In genomic region chr7:71867090-71867489, GRCm38 (mm10) we compare ENCODE assay signal across 9 mouse cellular contexts.
DNase-seq lines count a peak whose midpoint lies in the region; ATAC-seq lines count a peak whose summit lies in the region.
"Had no signal": no experiment of that assay in that cellular context is flagged by ENCODE, and none has a peak within 500 bp of the region (broad histone marks: within the 10 kb centered on the region; RNA-seq: fewer than 3 reads in every experiment).

No protein-coding gene starts in this region.

- H3K27ac ChIP-seq in liver, embryonic 11.5 days (ENCODE audit: low read depth, low read length), result no peak overlapping the region
- H3K27ac ChIP-seq in forebrain, embryonic 10.5 days, result no peak overlapping the region
- H3K27ac ChIP-seq in limb, embryonic 11.5 days (replicated peaks; ENCODE audit: low read depth, low read length), result no peak overlapping the region
- H3K27ac ChIP-seq: embryonic facial prominence, embryonic 13.5 days had no signal

- DNase-seq in liver, result peak; percentile 18
- no peak for DNase-seq in liver, embryonic 11.5 days (ENCODE audit: low spot score)
- DNase-seq in adrenal gland, postnatal 36 days, result peak; percentile 56 to 63
- peak; percentile 29 for DNase-seq in forebrain, embryonic 10.5 days (ENCODE audit: extremely low spot score, low spot score)
- DNase-seq in induced T-regulatory cell, adult 2 months (ENCODE audit: low read depth), result peak; percentile 5
- peak; percentile 62 for DNase-seq in limb, embryonic 11.5 days (ENCODE audit: low spot score)
- DNase-seq in retina, embryonic 14.5 days (ENCODE audit: low spot score), result peak; percentile 77
- DNase-seq in spleen, adult 12 weeks (ENCODE audit: low spot score), result no peak

- no peak for ATAC-seq in liver, embryonic 11.5 days (replicated peaks; ENCODE audit: low FRiP score)
- no peak for ATAC-seq in limb, embryonic 11.5 days (ENCODE audit: insufficient number of reproducible peaks, low FRiP score, low TSS enrichment, low read depth)

- 15% methylated on average over 3 of the region's 3 CpGs for WGBS in liver, embryonic 11.5 days
- WGBS in forebrain, embryonic 10.5 days, result 15% methylated on average over 3 of the region's 3 CpGs
- 15% methylated on average over 3 of the region's 3 CpGs for WGBS in limb, embryonic 11.5 days

- H3K36me3 ChIP-seq in liver, embryonic 11.5 days (ENCODE audit: control insufficient read depth, insufficient read depth, low read length), result no peaks in the 10 kb centered on the region
- H3K36me3 ChIP-seq in forebrain, embryonic 10.5 days (replicated peaks), result no peaks in the 10 kb centered on the region
- H3K36me3 ChIP-seq in limb, embryonic 11.5 days (ENCODE audit: control insufficient read depth, insufficient read depth, low read length), result no peaks in the 10 kb centered on the region
- H3K36me3 ChIP-seq: embryonic facial prominence, embryonic 13.5 days had no signal

- no peaks in the 10 kb centered on the region for H3K27me3 ChIP-seq in liver, embryonic 11.5 days (replicated peaks; ENCODE audit: control insufficient read depth, insufficient read depth, low read length)
- peaks cover 32% of the 10 kb centered on the region for H3K27me3 ChIP-seq in forebrain, embryonic 10.5 days (ENCODE audit: poor library complexity, severe bottlenecking)
- H3K27me3 ChIP-seq in limb, embryonic 11.5 days (ENCODE audit: control insufficient read depth, insufficient read depth, low read length), result no peaks in the 10 kb centered on the region

- no peaks in the 10 kb centered on the region for H3K4me1 ChIP-seq in liver, embryonic 11.5 days (replicated peaks; ENCODE audit: control insufficient read depth, insufficient read depth, low read length)
- peaks cover 19% of the 10 kb centered on the region for H3K4me1 ChIP-seq in forebrain, embryonic 10.5 days
- H3K4me1 ChIP-seq in limb, embryonic 11.5 days (ENCODE audit: control insufficient read depth, insufficient read depth, low read length), result no peaks in the 10 kb centered on the region

- no peaks in the 10 kb centered on the region for H3K9me3 ChIP-seq in liver, embryonic 11.5 days (ENCODE audit: control insufficient read depth, low read length)
- no peaks in the 10 kb centered on the region for H3K9me3 ChIP-seq in forebrain, embryonic 10.5 days
- no peaks in the 10 kb centered on the region for H3K9me3 ChIP-seq in limb, embryonic 11.5 days (ENCODE audit: control insufficient read depth, low read length)
- H3K9me3 ChIP-seq: embryonic facial prominence, embryonic 13.5 days had no signal

- no peak overlapping the region for H3K4me2 ChIP-seq in liver, embryonic 11.5 days
- H3K4me2 ChIP-seq in limb, embryonic 11.5 days (ENCODE audit: low read depth, severe bottlenecking), result no peak overlapping the region
- H3K4me2 ChIP-seq: embryonic facial prominence, embryonic 13.5 days had no signal

- no peak overlapping the region for H3K9ac ChIP-seq in liver, embryonic 11.5 days (ENCODE audit: low read depth, low read length)
- no peak overlapping the region for H3K9ac ChIP-seq in limb, embryonic 11.5 days (ENCODE audit: low read length)
- H3K9ac ChIP-seq: embryonic facial prominence, embryonic 13.5 days had no signal

- no peak overlapping the region for H3K4me3 ChIP-seq in liver, embryonic 11.5 days (ENCODE audit: low read depth, low read length)
- no peak overlapping the region for H3K4me3 ChIP-seq in forebrain, embryonic 10.5 days
- no peak overlapping the region for H3K4me3 ChIP-seq in limb, embryonic 11.5 days (ENCODE audit: low read depth, low read length)
- H3K4me3 ChIP-seq: embryonic facial prominence, embryonic 13.5 days had no signal

Comparison
In these comparisons a context has a peak if more than half of its experiments do, and no peak if none do; other contexts are left out.
1. DNase-seq: peak in liver (single experiment), adrenal gland, postnatal 36 days (2 of 2), forebrain, embryonic 10.5 days (single experiment), induced T-regulatory cell, adult 2 months (single experiment), limb, embryonic 11.5 days (single experiment) and retina, embryonic 14.5 days (single experiment); none in liver, embryonic 11.5 days (single experiment) and spleen, adult 12 weeks (single experiment).